Mouse (Mus musculus): ENCODE measurements around the gene Ggct.

DNA sequence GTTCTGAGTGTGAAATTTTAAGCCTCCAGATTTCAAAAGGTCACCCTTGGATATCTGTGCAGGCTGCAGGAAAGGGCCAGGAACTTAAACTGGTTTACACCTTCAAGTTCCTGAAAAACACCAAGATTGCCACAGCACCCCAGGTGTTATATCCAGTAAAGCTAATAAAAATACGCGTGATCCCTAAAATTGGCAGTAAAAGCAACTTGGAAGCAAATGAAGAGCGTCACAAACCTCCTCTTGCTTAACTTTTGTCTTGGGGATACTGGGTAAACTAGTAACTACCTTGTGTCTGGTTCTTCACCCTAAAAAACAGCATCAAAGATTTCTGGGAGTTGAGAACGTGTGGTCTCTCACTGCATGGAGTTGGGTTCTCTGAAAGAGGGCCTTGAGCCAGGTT lies 44.0 kb upstream of the Ggct start:
- no peak for TF ChIP-seq CTCF (IDR thresholded peaks at IDR 0.05; ENCODE audit: low read depth)
- no peak for TF ChIP-seq EP300 (IDR thresholded peaks at IDR 0.05; ENCODE audit: low read depth)

All from heart, postnatal 0 days (tissue).